Mouse (Mus musculus): Measurements from ENCODE around the gene Bnipl. TPM values are rescaled to one million over a fixed set of nuclear protein-coding genes. Genes with fewer than 3 reads are reported as not detected.

Gene Bnipl
- total RNA-seq (2014; fragmentation: Nextera tagmentation) = 0.88 TPM in 1 of 2 replicates, not detected in the other
- total RNA-seq (2017) = not detected in 2 replicates

- 0 out of 2 replicates have a peak, but pooled peaks have one; percentile 7 for ATAC-seq (replicated peaks; ENCODE audit: poor library complexity, severe bottlenecking)
These were observed at the start of gene Bnipl for GRCm38 (mm10) chr3:95250783-95251424. Gene Bnipl (minus strand): TSS chr3:95251193.

GRCm38 (mm10) chr3:95298018-95298417 lies 47.0 kb upstream of the Bnipl start:
- ATAC-seq (replicated peaks; ENCODE audit: poor library complexity, severe bottlenecking) = no peak

GRCm38 (mm10) chr3:95296103-95296469 lies 45.1 kb upstream of the Bnipl start:
- ATAC-seq (replicated peaks; ENCODE audit: poor library complexity, severe bottlenecking) = no peak

- no peak for ATAC-seq (replicated peaks; ENCODE audit: poor library complexity, severe bottlenecking)
These were observed 44.5 kb upstream of the Bnipl start for GRCm38 (mm10) chr3:95295321-95296102.

- 0 out of 2 replicates have a peak, but pooled peaks have one; percentile 0 for ATAC-seq (replicated peaks; ENCODE audit: poor library complexity, severe bottlenecking)
These were observed 43.7 kb upstream of the Bnipl start for GRCm38 (mm10) chr3:95294718-95295117.

- peak; percentile 67 for ATAC-seq (replicated peaks; ENCODE audit: poor library complexity, severe bottlenecking)
These were observed 43.3 kb upstream of the Bnipl start for GRCm38 (mm10) chr3:95294316-95294715.

DNA sequence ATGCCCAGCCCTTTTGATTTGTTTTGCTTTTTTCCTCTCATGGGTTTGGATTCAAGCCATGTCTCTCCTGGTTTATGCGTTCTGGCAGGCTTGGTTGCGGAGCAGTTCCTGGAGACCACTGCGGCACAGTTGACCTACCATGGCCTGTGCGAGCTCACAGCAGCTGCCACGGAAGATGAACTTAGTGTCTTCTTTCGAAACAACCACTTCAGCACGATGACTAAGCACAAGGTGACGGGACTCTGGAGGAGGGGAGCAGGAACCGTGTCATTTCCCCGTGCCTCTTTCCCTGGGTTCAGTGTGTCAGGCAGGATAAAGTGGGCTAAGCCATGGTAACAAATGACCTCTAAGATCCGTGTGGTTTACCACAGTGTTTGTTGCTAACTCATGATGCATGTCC lies 42.5 kb upstream of the Bnipl start:
- peak; percentile 90 for ATAC-seq (replicated peaks; ENCODE audit: poor library complexity, severe bottlenecking)

GRCm38 (mm10) chr3:95292899-95293298 lies 41.9 kb upstream of the Bnipl start:
- no peak for ATAC-seq (replicated peaks; ENCODE audit: poor library complexity, severe bottlenecking)

DNA sequence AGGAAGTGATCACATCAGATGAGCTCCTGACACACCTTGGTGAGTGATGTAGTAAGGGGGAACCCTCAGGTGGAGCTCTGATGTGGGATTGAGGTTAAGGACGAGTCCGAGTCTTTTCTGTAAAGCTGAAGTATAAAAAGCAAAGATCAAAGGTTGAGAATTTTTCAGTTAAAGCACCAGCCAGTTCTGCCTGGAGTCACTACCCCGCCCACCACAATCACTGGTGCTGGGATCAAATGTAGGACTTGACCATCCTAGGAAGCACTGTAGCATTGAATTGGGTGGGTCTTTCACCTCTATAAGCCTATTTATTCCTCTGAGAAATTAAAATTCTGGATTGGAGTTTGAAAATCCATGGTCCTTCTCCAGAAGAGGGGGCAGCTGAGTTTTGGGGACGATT lies 40.0 kb upstream of the Bnipl start:
- ATAC-seq (replicated peaks; ENCODE audit: poor library complexity, severe bottlenecking) = no peak

- ATAC-seq (replicated peaks; ENCODE audit: poor library complexity, severe bottlenecking) = no peak
These were observed 39.2 kb upstream of the Bnipl start for GRCm38 (mm10) chr3:95290156-95290555.

GRCm38 (mm10) chr3:95289419-95289818 lies 38.4 kb upstream of the Bnipl start:
- no peak for ATAC-seq (replicated peaks; ENCODE audit: poor library complexity, severe bottlenecking)

- no peak for ATAC-seq (replicated peaks; ENCODE audit: poor library complexity, severe bottlenecking)
These were observed 36.5 kb upstream of the Bnipl start for GRCm38 (mm10) chr3:95287541-95287940.

GRCm38 (mm10) chr3:95286510-95286909 lies 35.5 kb upstream of the Bnipl start:
- ATAC-seq (replicated peaks; ENCODE audit: poor library complexity, severe bottlenecking) = no peak

- ATAC-seq (replicated peaks; ENCODE audit: poor library complexity, severe bottlenecking) = no peak
These were observed 35.0 kb upstream of the Bnipl start for GRCm38 (mm10) chr3:95286011-95286410.

DNA sequence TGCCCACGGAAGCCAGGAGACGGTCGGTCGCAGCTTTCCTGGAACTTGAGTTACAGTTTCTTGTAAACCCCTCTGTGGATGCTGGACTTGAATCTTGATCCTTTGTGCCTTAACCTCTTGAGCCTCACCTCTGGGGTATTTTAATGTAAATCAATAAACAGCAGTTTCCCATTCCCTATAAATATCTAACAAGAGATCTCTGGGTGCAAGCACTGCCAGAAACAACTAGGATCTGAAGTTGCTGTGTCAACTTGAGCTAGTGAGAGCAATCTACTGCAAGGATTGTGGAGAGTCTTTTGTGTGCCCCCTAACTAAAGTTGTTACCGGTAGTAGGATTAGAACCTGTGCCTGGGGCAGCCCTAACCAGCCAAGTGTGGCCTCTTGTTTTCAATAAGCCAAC lies 34.4 kb upstream of the Bnipl start:
- no peak for ATAC-seq (replicated peaks; ENCODE audit: poor library complexity, severe bottlenecking)

DNA sequence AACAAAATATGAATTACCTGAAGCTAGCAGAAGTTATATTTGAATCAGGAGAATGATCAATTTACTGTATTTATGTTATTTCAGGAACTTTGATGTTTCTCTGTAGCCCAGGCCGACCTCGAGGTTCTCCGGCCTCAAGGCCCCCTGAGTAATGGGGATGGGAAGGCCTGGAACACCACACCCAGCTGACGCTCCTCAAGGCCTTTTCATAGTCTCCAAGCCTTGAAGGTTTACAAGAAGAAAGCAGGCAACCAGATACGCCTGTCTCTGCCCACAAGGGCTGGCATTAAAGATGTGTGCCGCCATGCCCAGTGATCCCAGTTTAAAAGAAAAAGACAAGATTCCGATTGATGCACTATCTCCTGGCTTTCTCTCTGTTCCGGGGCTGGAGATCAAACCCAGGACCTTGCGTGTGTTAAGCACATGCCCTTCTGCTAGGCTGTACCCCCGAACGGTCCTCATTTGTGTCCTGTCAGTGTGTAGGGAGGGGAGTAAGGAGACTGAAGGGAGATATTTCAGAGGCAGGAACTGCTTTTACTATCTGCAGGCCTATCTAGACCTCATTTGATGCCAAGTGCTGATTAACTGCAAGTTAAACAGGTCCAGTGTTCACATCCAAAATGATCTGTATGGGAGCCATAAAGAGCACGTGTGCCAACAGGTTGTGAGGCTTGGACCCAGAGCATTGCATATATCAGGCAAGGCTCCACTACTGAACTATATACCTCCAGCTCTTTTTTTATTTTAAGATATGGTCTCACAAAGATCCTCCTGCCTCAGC lies 33.7 kb upstream of the Bnipl start:
- no peak for ATAC-seq (replicated peaks; ENCODE audit: poor library complexity, severe bottlenecking)

DNA sequence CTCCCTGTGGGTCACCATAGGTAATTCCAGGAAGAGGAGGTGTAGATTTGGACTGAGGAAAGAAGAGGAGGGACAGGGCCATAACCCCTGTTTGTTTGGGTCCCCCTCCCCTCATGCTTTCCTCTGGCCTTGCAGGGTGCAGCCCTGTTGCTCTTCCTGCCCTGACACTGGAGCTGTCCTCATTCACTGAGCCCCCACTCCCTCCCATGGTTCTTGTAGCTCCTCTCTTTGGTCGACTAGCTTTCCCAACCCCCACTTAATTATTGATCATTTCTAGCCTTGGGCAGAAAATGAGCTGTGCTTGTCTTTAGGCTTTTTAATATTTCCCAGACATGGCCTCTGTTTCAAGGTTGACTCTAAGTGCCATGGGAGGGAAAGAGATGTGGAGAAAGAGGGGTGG lies 33.1 kb upstream of the Bnipl start:
- no peak for ATAC-seq (replicated peaks; ENCODE audit: poor library complexity, severe bottlenecking)

DNA sequence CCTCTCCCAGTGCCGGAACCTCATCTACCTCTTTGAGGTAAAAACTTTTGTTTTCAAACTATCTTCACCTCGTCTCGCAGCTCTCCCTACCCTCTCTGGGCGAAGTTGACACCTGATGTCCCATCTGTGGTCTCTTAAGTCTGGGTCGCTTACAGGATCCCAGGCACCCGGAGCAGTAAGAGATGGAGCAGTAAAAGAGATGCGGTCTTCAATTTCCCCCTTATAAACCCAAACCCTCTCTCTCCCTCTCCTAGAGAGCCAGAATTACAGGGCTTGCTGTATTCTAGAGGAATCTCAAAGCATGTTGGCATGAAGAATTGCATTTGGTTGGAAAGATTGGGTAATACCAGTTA lies 32.6 kb upstream of the Bnipl start:
- no peak for ATAC-seq (replicated peaks; ENCODE audit: poor library complexity, severe bottlenecking)

- ATAC-seq (replicated peaks; ENCODE audit: poor library complexity, severe bottlenecking) = peak; percentile 46
These were observed 32.0 kb upstream of the Bnipl start for GRCm38 (mm10) chr3:95282865-95283588.

GRCm38 (mm10) chr3:95282381-95282864 lies 31.4 kb upstream of the Bnipl start:
- ATAC-seq (replicated peaks; ENCODE audit: poor library complexity, severe bottlenecking) = peak; percentile 53
